Mouse (Mus musculus) neutrophil, adult 5-6 weeks (primary cell): ENCODE data around the gene Fxyd2. TPM values are rescaled to one million over a fixed set of nuclear protein-coding genes. Genes with fewer than 3 reads are reported as not detected.

Experiments
- ATAC-seq: fragments of 151-379, 151-347 bp; 2 replicates; pipeline ENCODE4 v1.8.0; 2017; ENCODE audit warnings: mild to moderate bottlenecking, moderate TSS enrichment; ENCODE audit not compliant: insufficient number of reproducible peaks, poor library complexity, low FRiP score, severe bottlenecking; ENCODE audit errors: extremely low read depth
- total RNA-seq: library from RNA; stranded (forward); fragments of 200-1000 nt; gene quantifications from 2 replicates; pipeline ENCODE4 v1.2.3, GENCODE M21; 2017

The Fxyd2 gene
- total RNA-seq, 1 experiment from 2014 or later: not detected

- no peak for ATAC-seq
These were observed 12.8 kb upstream of the Fxyd2 start for GRCm38 (mm10) chr9:45386698-45387097.

GRCm38 (mm10) chr9:45388385-45388994 is 11.0 kb upstream of the Fxyd2 start:
- ATAC-seq: peak; percentile 92

GRCm38 (mm10) chr9:45389596-45389995 is 9.9 kb upstream of the Fxyd2 start:
- ATAC-seq: no peak

- ATAC-seq: no peak
These were observed 8.2 kb upstream of the Fxyd2 start for GRCm38 (mm10) chr9:45391299-45391698.

- ATAC-seq: no peak
These were observed 4.3 kb upstream of the Fxyd2 start for GRCm38 (mm10) chr9:45395218-45395617.

- no peak for ATAC-seq
These were observed 3.7 kb upstream of the Fxyd2 start for GRCm38 (mm10) chr9:45395796-45396195.

- ATAC-seq: no peak
These were observed 1.1 kb upstream of the Fxyd2 start for GRCm38 (mm10) chr9:45398336-45398735.

GRCm38 (mm10) chr9:45401851-45402250 is 2.4 kb downstream of the Fxyd2 start:
- ATAC-seq: no peak

- ATAC-seq: no peak
These were observed 3.5 kb downstream of the Fxyd2 start for GRCm38 (mm10) chr9:45402957-45403356.

GRCm38 (mm10) chr9:45405694-45406093 is 6.2 kb downstream of the Fxyd2 start:
- no peak for ATAC-seq

GRCm38 (mm10) chr9:45406808-45407207 is 7.3 kb downstream of the Fxyd2 start:
- no peak for ATAC-seq

GRCm38 (mm10) chr9:45407706-45408675 is 8.5 kb downstream of the Fxyd2 start:
- peak; percentile 16; the same call in 1 of the 2 replicates for ATAC-seq

GRCm38 (mm10) chr9:45410193-45410592 is 10.7 kb downstream of the Fxyd2 start:
- ATAC-seq: no peak

GRCm38 (mm10) chr9:45410614-45411013 is 11.1 kb downstream of the Fxyd2 start:
- ATAC-seq: no peak

- no peak for ATAC-seq
These were observed 11.6 kb downstream of the Fxyd2 start for GRCm38 (mm10) chr9:45411111-45411510.

- peak; percentile 56 for ATAC-seq
These were observed 12.3 kb downstream of the Fxyd2 start for GRCm38 (mm10) chr9:45411803-45412202.

- peak; percentile 64 for ATAC-seq
These were observed 12.8 kb downstream of the Fxyd2 start for GRCm38 (mm10) chr9:45412287-45412686.

GRCm38 (mm10) chr9:45412700-45413477 is 13.4 kb downstream of the Fxyd2 start:
- ATAC-seq: no peak

- ATAC-seq: no peak
These were observed 14.1 kb downstream of the Fxyd2 start for GRCm38 (mm10) chr9:45413478-45414140.
